Mouse (Mus musculus) intestine, embryonic 16.5 days (tissue): Measurements from ENCODE around the gene Fstl5. TPM values are rescaled to one million over a fixed set of nuclear protein-coding genes. Genes with fewer than 3 reads are reported as not detected.

Experiments used
- polyA plus RNA-seq: library from polyadenylated mRNA; unstranded; fragments of >200 nt; fragmentation: Nextera tagmentation; extraction: Ambion mirVana; gene quantifications from 2 replicates; pipeline ENCODE4 v1.2.1, GENCODE M21; 2015

Gene Fstl5
- polyA plus RNA-seq, 1 experiment from 2014 or later: 2.8 TPM

Other genes with a start within 250 kb of the Fstl5 start
- 34.5 and 40.2 TPM in 2 replicates for gene Golim4, start 117.3 kb upstream of the Fstl5 start, polyA plus RNA-seq